Mouse (Mus musculus) lung, postnatal 0 days (tissue): ENCODE results near the gene H2-DMb2. TPM values are rescaled to one million over a fixed set of nuclear protein-coding genes. Genes with fewer than 3 reads are reported as not detected.

ENCODE experiments used
- ATAC-seq: fragments of 200-750 bp; cut with Nextera tagmentation; 2 replicates; pipeline ENCODE4 v1.8.0; 2017; ENCODE audit warnings: moderate library complexity
- DNase-seq: peaks from one replicate; pipeline ENCODE4 v3.0.0-alpha.2; 2016; ENCODE audit warnings: low spot score
- H3K27ac ChIP-seq: fragments of 300-500 bp; sonication (generic); 2 replicates; pipeline ENCODE4 v1.5.1; 2014; ENCODE audit warnings: antibody characterized with exemption, mild to moderate bottlenecking, low read length, mixed read lengths
- H3K27me3 ChIP-seq: fragments of 300-500 bp; sonication (generic); replicated peaks from 2 replicates; pipeline ENCODE4 v1.6.1; 2014; ENCODE audit warnings: low read length, mixed read lengths; ENCODE audit not compliant: insufficient read depth
- H3K36me3 ChIP-seq: fragments of 300-500 bp; sonication (generic); 2 replicates; pipeline ENCODE4 v1.6.1; 2014; ENCODE audit warnings: low read length, mixed read lengths; ENCODE audit not compliant: insufficient read depth
- H3K4me1 ChIP-seq: fragments of 300-500 bp; sonication (generic); 2 replicates; pipeline ENCODE4 v1.6.1; 2014; ENCODE audit warnings: antibody characterized with exemption, low read depth, low read length, mixed read lengths; ENCODE audit not compliant: insufficient read depth
- H3K4me2 ChIP-seq: fragments of 300-500 bp; sonication (generic); replicated peaks from 2 replicates; pipeline ENCODE4 v1.6.1; 2014; ENCODE audit warnings: low read depth, mild to moderate bottlenecking, low read length, moderate library complexity, mixed read lengths
- H3K4me3 ChIP-seq: fragments of 300-500 bp; sonication (generic); 2 replicates; pipeline ENCODE4 v1.5.1; 2014; ENCODE audit warnings: low read depth, low read length
- H3K9ac ChIP-seq: fragments of 300-500 bp; sonication (generic); replicated peaks from 2 replicates; pipeline ENCODE4 v1.6.1; 2014; ENCODE audit warnings: low read depth, mild to moderate bottlenecking
- H3K9me3 ChIP-seq: fragments of 300-500 bp; sonication (generic); 2 replicates; pipeline ENCODE4 v1.6.1; 2016; ENCODE audit warnings: low read length, mixed read lengths
- CTCF ChIP-seq: IDR thresholded peaks from 2 replicates; pipeline ENCODE4 v1.5.1; 2016; ENCODE audit warnings: antibody characterized with exemption, mild to moderate bottlenecking
- EP300 ChIP-seq: IDR thresholded peaks from 2 replicates; pipeline ENCODE4 v1.6.1; 2016; ENCODE audit warnings: antibody characterized with exemption, mild to moderate bottlenecking, control low read depth
- WGBS: fragments of 180-500 bp; shearing (Covaris S2); extraction: QIAGEN DNeasy Blood & Tissue Kit; methylation state at CpG from one replicate; pipeline ENCODE4 v1.1.7; 2014; 5-methylcytosine and 5-hydroxymethylcytosine counted together
- polyA plus RNA-seq: library from polyadenylated mRNA; unstranded; fragments of >200 nt; fragmentation: Nextera tagmentation; extraction: Ambion mirVana; gene quantifications from 2 replicates; pipeline ENCODE4 v1.2.1, GENCODE M21; 2015

The H2-DMb2 gene
- polyA plus RNA-seq, 1 experiment from 2014 or later, result 1.8 TPM

- Histone ChIP-seq H3K27me3 (0 out of 2 replicates have a peak, but pooled peaks cover 4% of the 10 kb centered on the region), H3K4me3 (no peak overlapping the region), H3K9ac (no peak overlapping the region), H3K9me3 (no peaks in the 10 kb centered on the region), H3K4me1 (no peaks in the 10 kb centered on the region), H3K36me3 (no peaks in the 10 kb centered on the region), H3K4me2 (no peak overlapping the region), H3K27ac (no peak overlapping the region)
- TF ChIP-seq CTCF (no peak), EP300 (no peak)
- WGBS, result 58% methylated on average over 13 of the region's 13 CpGs
- no peak for ATAC-seq
- no peak for DNase-seq
These were observed 37.1 kb downstream of the H2-DMb2 start for GRCm38 (mm10) chr17:34179913-34180859.

GRCm38 (mm10) chr17:34183564-34184219 lies 40.6 kb downstream of the H2-DMb2 start:
- DNase-seq (no peak), ATAC-seq (no peak)
- TF ChIP-seq EP300 (no peak), CTCF (no peak)
- Histone ChIP-seq H3K27ac (no peak overlapping the region), H3K4me2 (no peak overlapping the region), H3K36me3 (no peaks in the 10 kb centered on the region), H3K4me3 (no peak overlapping the region), H3K4me1 (peaks cover 10% of the 10 kb centered on the region), H3K9me3 (no peaks in the 10 kb centered on the region), H3K9ac (no peak overlapping the region), H3K27me3 (0 out of 2 replicates have a peak, but pooled peaks cover 4% of the 10 kb centered on the region)
- 60% methylated on average over 15 of the region's 15 CpGs for WGBS

- ATAC-seq (no peak), DNase-seq (no peak)
- H3K36me3 ChIP-seq, result no peaks in the 10 kb centered on the region
- H3K9ac ChIP-seq, result no peak overlapping the region
- H3K27ac ChIP-seq, result no peak overlapping the region
- no peak for TF ChIP-seq EP300
- no peak overlapping the region for H3K4me3 ChIP-seq
- peaks cover 10% of the 10 kb centered on the region for H3K4me1 ChIP-seq
- WGBS, result 85% methylated on average over 9 of the region's 9 CpGs
- H3K9me3 ChIP-seq, result no peaks in the 10 kb centered on the region
- H3K4me2 ChIP-seq, result no peak overlapping the region
- 0 out of 2 replicates have a peak, but pooled peaks cover 4% of the 10 kb centered on the region for H3K27me3 ChIP-seq
These were observed 42.4 kb downstream of the H2-DMb2 start for GRCm38 (mm10) chr17:34185526-34185925.

GRCm38 (mm10) chr17:34186885-34187260 lies 43.8 kb downstream of the H2-DMb2 start:
- Histone ChIP-seq H3K27me3 (0 out of 2 replicates have a peak, but pooled peaks cover 4% of the 10 kb centered on the region), H3K4me2 (peak overlapping the region; percentile 98), H3K9me3 (no peaks in the 10 kb centered on the region), H3K4me1 (peaks cover 10% of the 10 kb centered on the region), H3K27ac (peak overlapping the region; percentile 62), H3K36me3 (no peaks in the 10 kb centered on the region), H3K4me3 (peak overlapping the region; percentile 76), H3K9ac (peak overlapping the region; percentile 41)
- WGBS, result 7% methylated on average over 14 of the region's 14 CpGs
- peak; percentile 16 for ATAC-seq
- peak; percentile 44 for DNase-seq
- no peak for TF ChIP-seq CTCF
- no peak for TF ChIP-seq EP300

- Histone ChIP-seq H3K36me3 (no peaks in the 10 kb centered on the region), H3K4me2 (peak within 1 kb of the TSS; percentile 98), H3K4me3 (peak within 1 kb of the TSS; percentile 76), H3K27me3 (0 out of 2 replicates have a peak, but pooled peaks cover 4% of the 10 kb centered on the region), H3K9ac (peak within 1 kb of the TSS; percentile 68), H3K4me1 (peaks cover 10% of the 10 kb centered on the region), H3K9me3 (no peaks in the 10 kb centered on the region), H3K27ac (peak within 1 kb of the TSS; percentile 87)
- peak; percentile 98 for ATAC-seq
- under 1% methylated on average over 46 of the region's 46 CpGs for WGBS
- TF ChIP-seq EP300 (no peak), CTCF (no peak)
- peak; percentile 98 for DNase-seq
These were observed 44.3 kb downstream of the H2-DMb2 start, which contains the start of the genes Tap1 and Psmb9 for GRCm38 (mm10) chr17:34187261-34187916. Gene Tap1, plus strand, starts transcription at chr17:34187553. Gene Psmb9, minus strand, starts transcription at chr17:34187764.

GRCm38 (mm10) chr17:34188010-34188409 lies 44.9 kb downstream of the H2-DMb2 start:
- peak; percentile 13 for ATAC-seq

More at GRCm38 (mm10) chr17:34188010-34188409, 44.9 kb downstream of the H2-DMb2 start:
- Histone ChIP-seq H3K27me3 (0 out of 2 replicates have a peak, but pooled peaks cover 4% of the 10 kb centered on the region), H3K4me3 (peak overlapping the region; percentile 76), H3K9me3 (no peaks in the 10 kb centered on the region), H3K27ac (peak overlapping the region; percentile 87), H3K9ac (peak overlapping the region; percentile 68), H3K4me2 (peak overlapping the region; percentile 98), H3K4me1 (peaks cover 10% of the 10 kb centered on the region), H3K36me3 (no peaks in the 10 kb centered on the region)
- peak; percentile 16 for DNase-seq
- TF ChIP-seq EP300 (no peak), CTCF (no peak)
- 5% methylated on average over 20 of the region's 20 CpGs for WGBS
